Mouse (Mus musculus) heart, embryonic 15.5 days (tissue): ENCODE data around the gene Gpbp1. TPM values are rescaled to one million over a fixed set of nuclear protein-coding genes. Genes with fewer than 3 reads are reported as not detected.

Experiments used
- ATAC-seq: fragments of 200-750 bp; cut with Nextera tagmentation; replicated peaks from 2 replicates; pipeline ENCODE4 v1.8.0; 2017; ENCODE audit warnings: low read depth, moderate TSS enrichment; ENCODE audit not compliant: insufficient number of reproducible peaks, insufficient read depth, low FRiP score
- H3K27ac ChIP-seq: fragments of 300-500 bp; sonication (generic); 2 replicates; pipeline ENCODE4 v1.5.1; 2015; ENCODE audit warnings: mild to moderate bottlenecking, inconsistent platforms
- H3K27me3 ChIP-seq: fragments of 300-500 bp; sonication (generic); 2 replicates; pipeline ENCODE4 v1.6.1; 2015; ENCODE audit warnings: inconsistent platforms
- H3K36me3 ChIP-seq: fragments of 300-500 bp; sonication (generic); 2 replicates; pipeline ENCODE4 v1.6.1; 2015; ENCODE audit warnings: mild to moderate bottlenecking, inconsistent platforms
- H3K4me1 ChIP-seq: fragments of 300-500 bp; sonication (generic); replicated peaks from 2 replicates; pipeline ENCODE4 v1.6.1; 2015; ENCODE audit warnings: inconsistent platforms
- H3K4me2 ChIP-seq: fragments of 300-500 bp; sonication (generic); 2 replicates; pipeline ENCODE4 v1.6.1; 2015; ENCODE audit warnings: inconsistent platforms, mild to moderate bottlenecking, moderate library complexity
- H3K4me3 ChIP-seq: fragments of 300-500 bp; sonication (generic); 2 replicates; pipeline ENCODE4 v1.5.1; 2015; ENCODE audit warnings: mild to moderate bottlenecking, inconsistent platforms
- H3K9ac ChIP-seq: fragments of 300-500 bp; sonication (generic); 2 replicates; pipeline ENCODE4 v1.6.1; 2015; ENCODE audit warnings: mild to moderate bottlenecking, inconsistent platforms
- H3K9me3 ChIP-seq: fragments of 300-500 bp; sonication (generic); replicated peaks from 2 replicates; pipeline ENCODE4 v1.6.1; 2016; ENCODE audit warnings: inconsistent platforms
- WGBS: fragments of 180-500 bp; shearing (Covaris S2); methylation state at CpG from one replicate; pipeline ENCODE4 v1.1.7; 2015; ENCODE audit warnings: mixed read lengths; 5-methylcytosine and 5-hydroxymethylcytosine counted together
- polyA plus RNA-seq: library from polyadenylated mRNA; unstranded; fragments of >200 nt; fragmentation: Nextera tagmentation; extraction: Ambion mirVana; gene quantifications from 2 replicates; pipeline ENCODE4 v1.2.1, GENCODE M21; 2015

Gene Gpbp1
- polyA plus RNA-seq, 1 experiment from 2014 or later = 53.9 TPM

DNA sequence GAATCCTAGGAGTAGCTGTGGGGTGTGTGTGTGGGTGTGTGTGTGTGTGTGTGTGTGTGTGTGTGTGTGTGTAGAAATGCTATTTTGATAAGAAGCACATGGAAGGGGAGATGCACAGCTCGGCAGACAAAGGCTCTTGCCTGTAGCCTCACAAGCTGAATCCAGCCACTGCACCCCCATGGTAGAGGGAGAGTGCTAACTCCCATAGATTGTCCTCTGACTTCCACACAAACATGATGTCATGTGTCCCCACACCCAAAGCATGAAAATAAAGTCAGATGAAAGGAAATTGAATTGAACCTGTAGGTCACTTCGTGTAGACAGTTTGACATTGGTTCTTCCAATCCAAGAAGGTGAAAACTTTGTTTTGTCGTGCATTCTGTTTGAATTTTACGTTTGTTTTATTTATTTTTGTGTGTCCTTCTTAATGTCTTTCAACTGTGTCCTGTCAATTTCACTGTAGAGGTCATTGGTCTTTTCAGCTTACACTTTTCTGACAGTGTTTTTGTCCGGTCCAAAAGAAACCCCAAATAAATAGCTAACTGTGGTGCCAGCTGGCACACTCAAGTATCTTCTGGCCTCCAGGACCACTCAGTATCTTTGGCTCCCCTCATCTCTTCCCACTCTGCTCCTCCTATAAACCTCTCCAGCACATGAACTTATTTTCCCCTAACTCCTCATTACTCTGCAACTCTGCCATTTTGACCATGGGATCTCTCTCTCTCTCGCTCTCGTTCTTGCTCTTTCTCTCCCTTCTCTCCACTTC, 26.7 kb upstream of the Gpbp1 start:
- 71% methylated on average over 7 of the region's 7 CpGs for WGBS
- Histone ChIP-seq H3K4me3 (no peak overlapping the region), H3K4me1 (peaks cover 3% of the 10 kb centered on the region), H3K9ac (no peak overlapping the region), H3K9me3 (no peaks in the 10 kb centered on the region), H3K36me3 (no peaks in the 10 kb centered on the region), H3K27me3 (no peaks in the 10 kb centered on the region), H3K27ac (no peak overlapping the region), H3K4me2 (no peak overlapping the region)
- ATAC-seq = no peak

DNA sequence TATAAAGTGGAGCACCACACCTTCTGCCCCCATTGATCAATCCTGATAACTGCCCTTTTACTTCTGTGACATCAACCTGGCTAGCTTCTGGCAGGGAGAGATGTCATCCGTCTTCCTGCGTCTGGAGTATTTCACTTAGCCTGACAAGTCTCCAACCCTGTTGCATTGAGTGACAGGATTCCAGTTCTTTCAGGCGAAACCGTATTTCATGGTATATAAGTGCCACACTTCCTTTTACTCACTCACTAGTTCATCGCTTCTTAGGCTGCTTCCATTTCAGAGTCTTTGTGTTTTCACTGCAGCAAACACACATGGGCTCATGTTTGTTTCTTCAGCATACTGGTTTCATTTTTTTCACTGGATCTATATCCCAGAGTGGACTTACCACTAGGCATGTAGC, 19.5 kb upstream of the Gpbp1 start:
- Histone ChIP-seq H3K4me3 (no peak overlapping the region), H3K27ac (no peak overlapping the region), H3K9ac (no peak overlapping the region), H3K9me3 (no peaks in the 10 kb centered on the region), H3K36me3 (no peaks in the 10 kb centered on the region), H3K27me3 (no peaks in the 10 kb centered on the region), H3K4me2 (peak overlapping the region; percentile 37), H3K4me1 (0 out of 2 replicates have a peak, but pooled peaks cover 3% of the 10 kb centered on the region)
- WGBS = 13% methylated on average over 5 of the region's 5 CpGs
- ATAC-seq = 0 out of 2 replicates have a peak, but pooled peaks have one; percentile 22

DNA sequence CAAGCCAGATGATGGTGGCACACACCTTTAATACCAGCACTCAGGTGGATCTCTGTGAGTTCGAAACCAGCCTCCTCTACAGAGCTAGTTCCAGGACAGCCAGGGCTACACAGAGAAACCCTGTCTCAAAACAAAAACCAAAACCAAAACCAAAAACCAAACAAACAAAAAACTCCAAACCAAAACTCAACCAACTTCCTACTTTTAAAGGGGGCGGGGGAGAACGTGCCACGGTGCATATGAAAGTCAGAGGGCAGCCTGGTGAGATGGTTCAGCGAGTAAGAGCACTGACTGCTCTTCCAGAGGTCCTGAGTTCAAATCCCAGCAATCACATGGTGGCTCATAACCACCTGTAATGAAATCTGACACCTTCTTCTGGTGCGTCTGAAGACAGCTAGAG, 18.7 kb upstream of the Gpbp1 start:
- ATAC-seq = no peak
- H3K4me3 ChIP-seq = no peak overlapping the region
- no peaks in the 10 kb centered on the region for H3K36me3 ChIP-seq
- H3K27ac ChIP-seq = no peak overlapping the region
- no peak overlapping the region for H3K4me2 ChIP-seq
- H3K9me3 ChIP-seq = no peaks in the 10 kb centered on the region
- 74% methylated on average over 6 of the region's 6 CpGs for WGBS
- H3K4me1 ChIP-seq = 0 out of 2 replicates have a peak, but pooled peaks cover 3% of the 10 kb centered on the region
- no peak overlapping the region for H3K9ac ChIP-seq
- no peaks in the 10 kb centered on the region for H3K27me3 ChIP-seq

DNA sequence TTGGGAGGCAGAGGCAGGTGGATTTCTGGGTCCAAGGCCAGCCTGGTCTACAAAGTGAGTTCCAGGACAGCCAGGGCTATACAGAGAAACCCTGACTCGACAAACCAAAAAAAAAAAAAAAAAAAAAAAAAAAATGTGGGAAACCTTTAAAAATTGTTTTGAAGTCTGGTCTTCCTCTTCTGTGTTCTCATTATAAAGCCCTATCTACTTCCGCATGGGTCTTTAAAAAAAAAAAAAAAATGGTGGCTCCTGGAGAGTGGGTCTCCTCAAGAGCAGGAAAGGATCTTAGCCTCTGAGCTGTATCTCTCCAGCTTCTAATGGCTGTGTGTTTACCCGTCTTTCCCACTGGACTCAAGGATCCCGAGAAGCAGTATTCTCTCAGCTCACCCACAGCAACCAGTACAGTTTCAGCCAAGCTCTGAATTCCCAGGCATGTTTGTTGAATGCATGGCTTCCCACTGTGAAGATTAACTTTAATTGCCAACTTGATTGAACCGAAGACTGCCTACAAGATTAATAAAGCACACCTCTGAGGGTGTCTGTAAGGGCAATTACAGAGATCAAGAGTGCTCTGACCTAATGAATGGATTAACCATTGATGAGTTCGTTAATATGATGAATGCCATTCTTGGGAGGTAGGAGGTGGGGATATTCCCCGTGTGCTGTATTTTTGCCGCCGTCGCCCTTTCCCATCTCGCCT, 4.6 kb upstream of the Gpbp1 start:
- no peak overlapping the region for H3K4me3 ChIP-seq
- H3K27me3 ChIP-seq = peaks cover 25% of the 10 kb centered on the region
- no peaks in the 10 kb centered on the region for H3K9me3 ChIP-seq
- ATAC-seq = no peak
- H3K4me2 ChIP-seq = no peak overlapping the region
- H3K27ac ChIP-seq = no peak overlapping the region
- 0 out of 2 replicates have a peak, but pooled peaks cover 9% of the 10 kb centered on the region for H3K4me1 ChIP-seq
- WGBS = 68% methylated on average over 11 of the region's 11 CpGs
- no peaks in the 10 kb centered on the region for H3K36me3 ChIP-seq
- no peak overlapping the region for H3K9ac ChIP-seq

DNA sequence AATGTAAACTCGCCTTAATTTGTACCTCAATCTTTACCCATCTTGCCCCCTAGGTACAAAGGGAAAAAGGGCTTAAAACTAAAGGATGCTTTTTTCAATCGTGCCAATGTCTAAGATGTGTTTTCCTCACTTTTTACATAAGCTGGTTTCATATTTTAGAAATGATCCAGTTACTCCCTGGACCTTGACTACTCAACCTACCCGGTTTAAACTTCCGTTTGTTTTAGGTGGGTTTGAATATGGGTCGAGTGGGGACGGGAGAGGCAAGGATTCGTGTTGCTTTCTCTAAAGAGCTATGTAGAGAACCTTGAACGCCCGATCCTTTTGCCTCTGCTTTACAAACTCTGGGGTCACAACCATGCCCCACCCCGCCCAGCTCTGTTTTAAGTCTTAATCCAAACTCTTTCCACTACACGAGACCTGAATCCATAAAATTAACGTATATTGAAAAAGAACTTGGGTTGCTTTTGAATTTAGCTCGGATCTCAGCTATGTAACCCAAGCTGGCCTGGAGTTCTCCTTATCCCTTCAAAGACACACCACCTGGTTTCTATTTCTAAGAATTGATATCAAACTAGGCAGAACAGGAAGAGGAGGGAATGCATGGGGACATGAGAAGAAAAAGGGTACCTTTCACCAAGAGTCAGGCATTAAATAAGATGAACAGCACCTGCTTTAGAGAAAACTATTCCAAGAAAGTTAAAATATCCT, 1.3 kb upstream of the Gpbp1 start:
- Histone ChIP-seq H3K9ac (no peak overlapping the region), H3K4me3 (peak overlapping the region; percentile 88), H3K9me3 (no peaks in the 10 kb centered on the region), H3K27ac (no peak overlapping the region), H3K36me3 (no peaks in the 10 kb centered on the region), H3K4me2 (peak overlapping the region; percentile 85), H3K4me1 (peaks cover 13% of the 10 kb centered on the region), H3K27me3 (peaks cover 25% of the 10 kb centered on the region)
- ATAC-seq = no peak
- WGBS = 34% methylated on average over 13 of the region's 13 CpGs

DNA sequence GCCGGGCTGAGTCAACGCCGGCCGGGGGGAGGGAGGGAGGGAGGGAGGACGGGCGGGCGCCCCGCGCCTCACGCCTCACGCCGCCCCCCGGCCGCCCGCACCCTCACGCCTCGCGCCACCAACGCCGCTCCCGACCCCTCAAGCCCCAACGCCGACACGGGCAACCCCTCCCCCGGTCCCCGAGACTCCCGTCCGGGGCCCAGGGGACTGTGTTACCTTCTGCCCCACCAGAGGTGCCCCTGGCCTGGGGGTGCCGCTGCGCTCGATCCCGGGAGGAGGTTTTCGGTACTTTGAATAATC, 459 bp downstream of the Gpbp1 start:
- H3K36me3 ChIP-seq = no peaks in the 10 kb centered on the region
- H3K4me3 ChIP-seq = peak overlapping the region; percentile 88
- H3K4me2 ChIP-seq = peak overlapping the region; percentile 71
- H3K9ac ChIP-seq = peak overlapping the region; percentile 85
- peak; percentile 9; the same call in 1 of the 2 replicates for ATAC-seq
- peaks cover 17% of the 10 kb centered on the region for H3K27me3 ChIP-seq
- WGBS = 1% methylated on average over 11 of the region's 33 CpGs
- H3K4me1 ChIP-seq = peaks cover 24% of the 10 kb centered on the region
- no peaks in the 10 kb centered on the region for H3K9me3 ChIP-seq
- peak overlapping the region; percentile 97 for H3K27ac ChIP-seq

DNA sequence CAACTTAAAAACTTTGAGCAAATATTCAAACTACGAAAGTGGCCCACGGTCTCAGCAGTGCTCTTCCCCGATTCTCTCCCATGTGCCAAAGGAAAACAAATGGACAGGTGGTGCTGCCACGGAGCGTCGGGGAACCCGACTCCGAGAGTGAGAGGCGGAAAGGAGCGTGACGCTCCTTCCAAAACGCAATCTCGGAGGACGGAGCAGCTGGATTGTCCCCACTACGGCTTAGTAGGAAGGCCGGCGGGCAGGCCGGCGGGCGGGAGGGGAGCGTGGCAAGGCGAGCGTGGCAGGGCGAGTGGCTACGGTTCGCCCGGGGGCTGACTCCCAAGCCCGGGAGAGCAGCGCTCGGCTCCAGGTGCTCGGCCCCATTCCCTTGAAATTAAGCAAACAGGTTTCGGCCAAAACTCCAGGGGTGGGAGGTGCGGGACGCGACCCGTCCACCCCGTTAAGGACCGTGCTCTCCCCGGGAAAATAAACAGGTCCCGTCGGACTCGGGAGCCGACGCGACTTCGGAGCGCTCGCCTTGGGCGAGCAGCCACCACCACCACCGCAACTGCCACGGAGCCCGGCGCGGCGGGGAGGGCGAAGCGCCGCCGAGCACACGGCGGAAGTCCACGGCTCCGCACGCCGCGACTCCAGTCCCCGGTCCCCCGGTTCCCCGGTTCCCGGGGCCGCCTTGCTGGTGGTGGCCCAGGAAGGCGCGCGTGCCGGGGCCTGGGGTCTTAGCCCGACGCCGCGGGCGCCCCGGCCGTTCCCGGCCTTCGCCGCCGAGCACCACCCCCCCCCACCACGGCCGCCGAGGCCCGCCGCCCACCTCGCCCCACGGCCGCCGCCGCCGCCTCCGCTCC, 1.0 kb downstream of the Gpbp1 start:
- H3K4me2 ChIP-seq = peak overlapping the region; percentile 71
- WGBS = under 1% methylated on average over 86 of the region's 98 CpGs
- H3K27ac ChIP-seq = peak overlapping the region; percentile 97
- peak overlapping the region; percentile 85 for H3K9ac ChIP-seq
- ATAC-seq = peak; percentile 2
- no peaks in the 10 kb centered on the region for H3K36me3 ChIP-seq
- H3K4me1 ChIP-seq = peaks cover 26% of the 10 kb centered on the region
- H3K27me3 ChIP-seq = peaks cover 17% of the 10 kb centered on the region
- no peaks in the 10 kb centered on the region for H3K9me3 ChIP-seq
- H3K4me3 ChIP-seq = peak overlapping the region; percentile 88

DNA sequence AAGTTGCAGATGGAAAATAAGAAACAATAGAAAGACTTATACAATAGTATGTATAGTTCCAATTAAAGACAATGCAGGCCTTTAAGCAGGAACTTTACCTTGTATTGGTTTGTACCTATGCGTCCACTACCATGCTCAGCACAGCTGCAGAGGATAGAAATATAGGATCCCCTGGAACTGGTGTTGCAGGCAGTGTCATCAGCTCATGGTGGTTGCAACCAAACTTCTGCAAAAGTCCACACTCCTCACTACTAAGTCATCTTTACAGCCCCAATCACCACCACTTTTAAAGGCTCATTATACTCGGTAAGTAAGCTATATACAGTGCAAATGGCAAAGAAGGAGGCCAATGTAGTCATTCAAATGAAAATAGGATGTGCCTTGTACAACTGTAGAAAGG, 12.2 kb downstream of the Gpbp1 start:
- Histone ChIP-seq H3K9me3 (no peaks in the 10 kb centered on the region), H3K27me3 (no peaks in the 10 kb centered on the region), H3K27ac (no peak overlapping the region), H3K36me3 (no peaks in the 10 kb centered on the region), H3K4me3 (no peak overlapping the region), H3K4me2 (no peak overlapping the region), H3K9ac (no peak overlapping the region), H3K4me1 (peaks cover 28% of the 10 kb centered on the region)
- WGBS = 87% methylated on average over 2 of the region's 2 CpGs
- no peak for ATAC-seq

DNA sequence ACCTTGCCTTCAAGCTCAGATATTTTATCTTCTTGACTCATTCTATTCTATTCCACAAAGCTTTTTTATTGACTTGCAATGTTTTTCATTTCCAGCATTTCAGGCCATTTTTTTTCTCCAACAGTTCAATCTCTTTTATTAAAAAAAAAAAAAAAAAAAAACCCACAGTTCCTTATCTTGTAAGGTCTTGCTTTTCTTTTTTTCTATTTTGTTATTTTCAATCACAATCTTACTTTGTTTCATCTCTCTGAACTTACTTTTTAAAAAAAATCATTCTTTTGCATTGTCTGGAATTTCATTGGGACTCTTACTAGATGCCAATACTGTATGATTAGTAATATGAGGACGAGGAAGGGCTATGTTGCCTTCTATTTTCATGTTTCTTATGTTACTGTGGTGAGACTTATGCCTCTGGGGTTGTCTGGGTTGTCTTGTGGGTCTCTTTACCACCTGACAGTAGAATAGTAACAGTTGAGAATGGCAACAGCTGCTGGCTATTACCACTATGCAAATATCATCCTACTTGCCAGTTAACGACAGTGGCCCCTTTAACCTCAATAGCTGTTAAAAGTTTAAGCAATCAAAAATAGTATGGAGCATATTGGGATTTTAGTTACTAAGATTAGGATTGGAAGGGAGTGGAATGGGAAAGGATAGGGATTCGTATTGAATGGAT, 19.2 kb downstream of the Gpbp1 start:
- no peaks in the 10 kb centered on the region for H3K27me3 ChIP-seq
- H3K27ac ChIP-seq = no peak overlapping the region
- H3K4me2 ChIP-seq = no peak overlapping the region
- no peak overlapping the region for H3K9ac ChIP-seq
- peaks cover 21% of the 10 kb centered on the region for H3K4me1 ChIP-seq
- ATAC-seq = no peak
- 87% methylated on average over 3 of the region's 3 CpGs for WGBS
- H3K4me3 ChIP-seq = no peak overlapping the region
- H3K9me3 ChIP-seq = no peaks in the 10 kb centered on the region
- peaks cover 10% of the 10 kb centered on the region for H3K36me3 ChIP-seq

DNA sequence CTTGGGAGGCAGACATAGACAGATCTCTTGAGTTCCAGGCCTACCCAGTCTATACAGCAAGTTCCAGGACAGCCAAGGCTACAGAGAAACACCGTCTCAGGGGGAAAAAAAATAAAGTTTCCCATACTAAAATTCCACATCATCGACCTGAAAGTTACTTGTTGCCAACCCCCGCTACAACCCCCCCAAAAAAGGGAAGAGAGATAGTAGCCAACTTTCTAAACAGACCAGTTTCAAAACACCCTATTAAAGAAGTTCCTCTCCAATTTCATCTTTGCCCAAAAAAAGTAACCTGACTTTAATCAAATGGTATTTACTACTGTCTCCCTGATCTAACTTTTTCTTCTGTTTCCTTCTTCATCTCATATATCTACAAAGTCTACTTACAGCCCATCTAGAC, 22.6 kb downstream of the Gpbp1 start:
- Histone ChIP-seq H3K4me3 (no peak overlapping the region), H3K27me3 (no peaks in the 10 kb centered on the region), H3K9me3 (no peaks in the 10 kb centered on the region), H3K27ac (no peak overlapping the region), H3K36me3 (peaks cover 23% of the 10 kb centered on the region), H3K4me1 (0 out of 2 replicates have a peak, but pooled peaks cover 3% of the 10 kb centered on the region), H3K4me2 (no peak overlapping the region), H3K9ac (no peak overlapping the region)
- ATAC-seq = no peak
- 87% methylated on average over 3 of the region's 3 CpGs for WGBS
